Mouse (Mus musculus) spleen, postnatal 4 days (tissue): Measurements from ENCODE around the gene Tanc1.

ENCODE experiments used
- DNase-seq, 2 experiments: peaks; one replicate each; pipeline ENCODE4 v3.0.0; 2022; ENCODE audit warnings: low spot score in 2 of 2

Gene Tanc1

DNA sequence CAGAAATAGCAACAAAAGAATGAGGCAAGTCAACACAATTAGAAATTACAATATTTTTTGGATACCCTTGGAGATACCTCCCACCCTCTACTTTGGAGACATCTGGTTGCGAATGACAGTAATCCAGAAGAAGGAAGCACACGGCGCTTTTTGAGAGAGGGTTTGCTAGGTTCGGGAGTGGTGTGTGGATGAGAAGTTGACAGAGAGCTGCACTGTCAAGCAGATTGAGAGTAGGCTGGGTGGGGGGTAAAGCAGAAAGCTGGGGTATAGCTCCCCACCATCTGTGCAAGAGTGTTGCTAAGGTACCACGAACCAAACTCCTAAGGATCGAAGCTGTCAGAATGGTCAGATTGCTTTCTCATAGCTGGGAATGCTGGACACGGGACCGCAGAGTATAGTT lies 40.0 kb downstream of the Tanc1 start:
- no peak for DNase-seq

DNA sequence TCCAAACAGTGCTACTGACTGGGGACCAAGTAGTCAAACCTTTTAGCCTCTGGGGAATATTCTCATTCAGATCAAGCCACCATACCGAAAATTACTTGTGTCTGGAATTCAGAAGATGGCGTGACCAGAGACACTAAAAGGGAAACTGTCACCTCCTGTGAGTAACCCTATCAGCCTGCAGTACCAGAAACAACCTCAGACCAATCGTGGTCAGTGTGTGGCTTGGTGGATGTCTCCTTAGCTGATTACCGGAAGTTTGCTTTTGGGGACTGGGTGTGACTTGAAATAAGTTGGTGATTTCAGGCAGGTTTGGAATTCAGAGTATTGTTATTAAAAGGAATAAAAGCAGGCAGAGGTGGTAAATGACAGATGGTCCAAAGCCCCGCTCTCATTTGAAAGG lies 40.9 kb downstream of the Tanc1 start:
- no peak for DNase-seq

DNA sequence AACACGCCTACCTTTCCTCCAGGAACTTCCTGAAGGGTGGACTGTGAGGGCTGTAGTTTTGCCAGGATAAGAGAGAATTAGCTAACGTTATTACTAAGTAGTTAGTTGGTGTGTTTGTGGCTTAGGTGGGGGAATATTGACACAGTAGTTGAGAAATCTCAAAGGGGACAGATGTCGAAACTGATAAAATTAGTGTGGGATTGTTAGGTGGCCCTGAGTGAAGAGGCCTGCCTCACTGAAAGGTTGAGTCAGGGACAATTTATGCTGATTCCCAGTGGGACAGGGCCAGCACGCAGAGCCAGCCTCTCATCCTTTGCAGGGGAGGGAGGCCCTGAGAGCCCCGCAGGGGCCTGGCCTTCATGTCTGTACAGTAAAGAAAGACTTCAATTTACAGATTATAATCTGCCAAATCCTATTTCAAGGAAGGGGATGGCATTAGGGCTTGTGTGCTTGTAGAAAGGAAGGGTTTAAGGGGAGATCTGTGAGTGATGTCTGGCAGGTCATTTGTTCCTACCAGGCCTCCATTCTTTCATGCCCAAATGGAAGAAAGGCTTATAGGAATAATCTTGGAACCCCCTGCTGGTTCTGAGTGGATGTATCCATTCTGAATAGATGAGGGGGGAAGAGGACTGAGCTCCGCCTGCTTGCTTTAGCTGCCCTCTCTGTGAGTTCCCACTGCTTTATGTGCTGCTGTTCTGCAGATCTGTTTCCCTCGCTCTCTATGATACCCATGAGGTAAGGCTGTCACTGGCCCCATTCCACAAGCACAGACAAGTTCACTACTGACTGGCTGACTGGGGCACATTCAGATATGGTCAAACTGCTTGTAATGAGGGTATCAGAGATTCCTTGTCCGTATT lies 41.7 kb downstream of the Tanc1 start:
- DNase-seq = no peak

DNA sequence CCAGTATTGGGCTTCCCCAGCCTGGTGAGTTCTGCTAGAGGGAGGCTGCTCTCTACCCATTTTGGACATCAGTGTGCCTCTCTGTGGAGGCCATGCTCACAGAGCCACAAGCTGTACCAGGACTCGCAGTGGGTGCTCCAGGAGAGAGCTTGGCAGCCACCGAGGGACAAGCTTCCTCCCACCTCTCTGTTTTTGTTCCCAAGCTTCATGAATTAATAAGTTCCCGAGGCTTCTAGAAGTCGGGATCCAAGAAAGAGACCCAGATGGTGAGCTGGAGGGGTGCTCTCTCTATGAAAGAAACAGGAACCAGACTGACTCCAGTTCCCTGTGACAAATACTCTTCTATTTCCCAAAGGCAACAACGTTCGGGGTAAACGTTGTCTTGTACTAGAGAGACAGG lies 43.6 kb downstream of the Tanc1 start:
- no peak for DNase-seq

DNA sequence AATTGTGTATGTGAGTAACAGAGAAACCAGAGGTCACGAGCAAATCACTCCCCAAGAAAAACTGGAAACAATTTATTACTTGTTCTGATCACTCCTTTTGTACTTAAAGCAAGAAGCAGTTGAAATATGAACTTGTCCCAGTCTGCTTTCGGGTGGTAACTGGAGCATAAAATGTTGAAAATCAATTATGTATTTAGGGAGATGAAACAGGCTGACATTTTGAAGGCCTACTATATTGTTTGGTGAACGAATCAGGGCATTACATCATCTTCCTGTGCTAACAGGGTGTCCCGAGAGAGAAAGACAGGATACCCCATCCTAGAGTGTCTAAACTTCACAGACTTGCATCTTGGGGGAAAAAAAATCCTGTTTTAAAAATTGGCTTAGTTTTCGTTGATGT lies 44.8 kb downstream of the Tanc1 start:
- no peak for DNase-seq

DNA sequence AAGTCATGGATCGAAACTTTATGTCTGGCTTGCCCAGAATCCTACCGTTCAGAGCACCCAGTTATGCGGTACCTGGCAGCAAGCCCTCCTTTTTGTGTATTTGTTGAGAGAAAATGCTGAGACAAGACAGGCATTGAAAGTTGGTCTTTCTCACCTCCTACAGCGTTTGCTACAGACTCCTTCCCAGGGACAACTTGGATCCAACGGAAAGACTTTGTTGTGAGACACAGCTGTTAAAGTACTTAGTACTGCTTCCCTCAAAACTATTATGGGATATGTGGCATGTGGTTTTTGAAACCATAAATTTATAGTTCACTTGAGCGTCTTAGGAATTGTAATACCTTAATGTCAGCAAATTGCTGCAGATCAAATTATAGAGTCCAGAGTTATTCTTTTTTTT lies 47.8 kb downstream of the Tanc1 start:
- DNase-seq = no peak

- no peak for DNase-seq
Observed at GRCm38 (mm10) chr2:59660891-59661805, 49.3 kb downstream of the Tanc1 start.

- no peak for DNase-seq
Observed at GRCm38 (mm10) chr2:59664803-59665567, 53.1 kb downstream of the Tanc1 start.

DNA sequence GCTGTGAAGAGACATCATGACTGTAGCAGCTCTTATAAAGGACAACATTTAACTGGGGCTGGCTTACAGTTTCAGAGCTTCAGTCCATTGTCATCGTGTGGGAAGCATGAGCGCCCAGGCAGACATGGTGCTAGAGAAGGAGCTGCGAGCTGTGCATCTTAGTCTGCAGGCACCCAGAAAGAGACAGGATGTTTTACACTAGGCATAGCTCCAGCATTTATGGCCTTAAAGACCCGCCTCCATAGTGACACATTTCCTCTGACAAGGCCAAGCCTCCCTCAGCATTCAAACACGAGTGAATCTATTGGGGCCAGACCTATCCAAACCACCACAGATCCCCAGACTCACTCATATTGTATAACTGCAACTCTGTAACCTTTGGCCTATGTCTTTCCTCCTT lies 54.7 kb downstream of the Tanc1 start:
- DNase-seq = no peak

- peak in 1 of 2 experiments; percentile 24 for DNase-seq
Observed at GRCm38 (mm10) chr2:59670087-59671060, 58.5 kb downstream of the Tanc1 start.

- no peak for DNase-seq
Observed at GRCm38 (mm10) chr2:59671671-59672070, 59.8 kb downstream of the Tanc1 start.

- no peak for DNase-seq
Observed at GRCm38 (mm10) chr2:59672086-59672485, 60.2 kb downstream of the Tanc1 start.

DNA sequence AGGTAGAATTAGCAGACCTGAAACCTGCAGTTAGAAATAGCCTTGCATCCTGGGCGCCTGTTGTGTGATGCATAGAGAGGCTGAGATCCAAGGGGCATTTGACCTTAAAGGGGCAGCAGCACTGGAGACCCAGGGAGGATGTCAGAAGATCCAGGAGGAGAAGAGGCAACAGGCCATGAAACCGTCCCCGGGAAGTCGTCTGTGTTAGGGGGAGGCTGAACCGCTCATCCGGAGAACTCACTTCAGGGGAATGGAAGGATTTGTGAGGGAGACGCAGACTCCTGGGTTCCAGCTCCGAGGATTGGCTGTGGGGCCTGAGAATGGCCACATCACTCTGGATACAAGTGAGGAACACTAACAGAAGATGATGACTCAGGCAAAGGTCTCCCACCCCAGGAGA lies 60.8 kb downstream of the Tanc1 start:
- DNase-seq = no peak

DNA sequence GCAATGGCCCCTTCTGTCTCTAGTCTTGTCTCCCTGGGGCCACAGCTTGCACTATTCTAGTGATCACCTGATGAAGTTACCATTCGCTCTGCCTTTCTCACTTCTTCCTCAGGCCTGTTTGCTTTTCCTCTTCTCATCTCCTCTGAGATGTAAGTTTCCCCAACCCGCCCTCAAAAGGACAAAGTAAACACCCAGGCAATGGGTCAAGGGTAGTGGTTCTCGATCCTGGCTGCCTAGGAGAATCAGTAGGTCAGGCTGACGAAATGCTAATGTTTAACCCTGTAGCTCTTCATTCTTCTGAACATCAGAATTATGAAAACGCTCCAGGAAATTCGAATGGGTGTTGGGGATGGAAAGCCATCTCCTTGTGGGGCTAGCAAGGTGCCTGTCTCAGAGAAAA lies 61.5 kb downstream of the Tanc1 start:
- DNase-seq = no peak

DNA sequence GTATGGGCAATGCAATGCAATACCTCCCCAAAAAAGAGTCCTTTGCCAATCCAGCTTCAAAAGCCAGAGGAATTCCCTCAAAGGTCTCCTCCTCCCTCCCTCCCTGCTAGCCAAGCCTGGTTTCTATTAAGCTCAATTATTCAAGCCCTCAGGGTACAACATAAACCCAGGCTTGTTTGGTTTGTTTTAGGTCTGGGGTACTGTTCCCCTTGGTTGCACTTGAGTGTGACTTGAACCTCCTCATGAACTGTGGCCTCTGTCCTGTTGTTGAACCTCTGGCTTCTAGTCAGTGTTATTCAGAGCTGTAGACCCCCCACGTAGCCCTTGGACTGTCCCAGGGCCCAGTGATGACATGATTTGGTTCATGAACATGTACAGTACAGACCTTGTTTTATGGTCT lies 62.0 kb downstream of the Tanc1 start:
- DNase-seq = no peak

GRCm38 (mm10) chr2:59675270-59675995 lies 63.6 kb downstream of the Tanc1 start:
- no peak for DNase-seq

DNA sequence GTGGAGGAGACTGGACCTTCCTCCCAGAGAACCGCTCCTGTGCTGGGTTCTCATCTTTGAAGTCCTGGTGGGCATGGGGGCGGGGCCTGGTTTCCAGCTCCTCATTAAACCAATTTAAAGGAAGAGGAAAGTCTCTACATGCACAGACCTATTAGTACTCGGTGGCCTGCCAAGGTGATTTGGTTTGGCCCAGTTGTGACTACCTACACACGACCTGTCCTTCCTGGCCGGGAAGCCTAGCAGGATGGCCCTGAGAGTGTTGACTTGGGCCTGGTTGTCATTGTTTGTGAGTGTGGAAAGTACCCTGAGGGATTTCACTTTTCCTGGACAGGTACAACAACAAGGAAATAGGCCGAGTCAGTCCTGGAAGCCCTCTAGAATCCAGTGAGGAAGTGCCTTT lies 64.2 kb downstream of the Tanc1 start:
- DNase-seq = no peak

GRCm38 (mm10) chr2:59676442-59676841 lies 64.6 kb downstream of the Tanc1 start:
- no peak for DNase-seq

GRCm38 (mm10) chr2:59679424-59680020 lies 67.7 kb downstream of the Tanc1 start:
- no peak for DNase-seq

DNA sequence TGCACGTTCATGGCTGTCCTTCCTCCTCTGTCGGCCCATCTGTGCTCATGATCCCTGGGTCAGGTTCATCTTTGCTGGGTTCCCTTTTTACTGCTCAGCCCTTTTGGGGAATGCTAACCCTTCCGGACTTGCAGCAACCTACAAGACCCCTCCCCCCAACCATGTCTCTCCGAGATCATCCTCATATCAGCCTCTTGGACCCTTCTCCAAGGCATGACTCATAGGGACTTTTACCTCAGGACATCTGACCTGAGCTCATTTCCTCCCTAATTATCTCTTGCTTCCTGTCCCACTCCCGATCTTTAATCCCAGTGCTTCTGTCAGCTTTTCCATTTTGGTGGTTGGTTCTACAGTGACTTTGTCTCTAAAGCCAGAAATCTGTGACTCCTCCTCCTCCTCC lies 68.9 kb downstream of the Tanc1 start:
- DNase-seq = no peak
